Mouse (Mus musculus): ENCODE results near the gene Tacr2.

- TF ChIP-seq POLR2A (IDR thresholded peaks at IDR 0.05; ENCODE audit: control insufficient read depth, extremely low read depth, insufficient read depth, low read length, poor library complexity) (no peak), CTCF (IDR thresholded peaks at IDR 0.05; ENCODE audit: borderline replicate concordance, control insufficient read depth, extremely low read depth, insufficient read depth, low read length, poor library complexity) (no peak)
Observed at GRCm38 (mm10) chr10:62283206-62283792, 31.1 kb downstream of the Tacr2 start.

Data from thymus, adult 2 months (tissue).